Mouse (Mus musculus): ENCODE results near the gene Sbno2.

DNA sequence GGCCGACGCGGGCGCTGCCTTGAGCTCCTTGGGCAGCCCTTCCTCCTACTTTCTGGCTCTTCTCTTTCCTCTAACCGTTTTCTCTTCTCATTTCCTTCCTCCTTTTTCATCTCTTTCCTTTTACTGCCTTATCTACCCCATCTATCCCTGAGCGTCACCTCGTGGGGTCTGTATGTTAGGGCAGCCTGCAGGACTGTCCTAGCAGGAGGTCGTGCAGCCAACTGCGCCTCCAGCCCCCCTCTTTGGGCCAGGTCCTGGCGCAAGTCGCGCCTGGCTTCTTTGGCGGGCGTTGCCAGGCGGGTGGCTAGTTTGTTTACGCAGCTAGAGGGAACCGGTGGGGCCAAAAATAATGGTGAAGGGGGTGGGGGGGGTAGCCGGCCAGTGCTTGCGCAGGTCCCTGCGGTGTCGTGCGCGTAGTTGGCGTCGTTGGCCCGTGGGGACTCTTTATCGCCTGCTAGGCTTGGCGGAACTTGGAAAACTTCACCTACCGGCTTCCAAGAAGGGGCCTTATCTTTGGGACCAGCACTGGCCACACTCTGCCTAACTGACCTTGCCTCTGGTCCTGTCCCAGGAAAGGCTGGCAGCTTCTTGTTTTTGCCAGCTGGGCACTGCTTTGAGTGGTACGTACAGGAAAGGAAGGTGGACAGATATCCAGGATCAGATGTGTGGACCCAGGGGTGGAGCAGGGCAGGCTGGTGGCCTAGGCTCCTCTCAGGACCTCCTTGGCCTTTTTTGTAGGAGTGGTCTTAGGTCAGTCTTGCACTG is 11.7 kb upstream of the Sbno2 start:
- no peak for TF ChIP-seq CTCF (IDR thresholded peaks at IDR 0.05; ENCODE audit: low read depth, low read length)
- TF ChIP-seq POLR2A (IDR thresholded peaks at IDR 0.05; ENCODE audit: insufficient read depth, low read length): no peak
- TF ChIP-seq EP300 (IDR thresholded peaks at IDR 0.05; ENCODE audit: insufficient read depth, low read depth, low read length): no peak
